Mouse (Mus musculus): ENCODE data around the gene Ppara. TPM values are rescaled to one million over a fixed set of nuclear protein-coding genes. Genes with fewer than 3 reads are reported as not detected.
A peak's percentile ranks its signal among the peaks of the same experiment; 100 is the strongest.

The Ppara gene
- polyA plus RNA-seq, 1 experiment from 2014 or later = 4.9 TPM

DNA sequence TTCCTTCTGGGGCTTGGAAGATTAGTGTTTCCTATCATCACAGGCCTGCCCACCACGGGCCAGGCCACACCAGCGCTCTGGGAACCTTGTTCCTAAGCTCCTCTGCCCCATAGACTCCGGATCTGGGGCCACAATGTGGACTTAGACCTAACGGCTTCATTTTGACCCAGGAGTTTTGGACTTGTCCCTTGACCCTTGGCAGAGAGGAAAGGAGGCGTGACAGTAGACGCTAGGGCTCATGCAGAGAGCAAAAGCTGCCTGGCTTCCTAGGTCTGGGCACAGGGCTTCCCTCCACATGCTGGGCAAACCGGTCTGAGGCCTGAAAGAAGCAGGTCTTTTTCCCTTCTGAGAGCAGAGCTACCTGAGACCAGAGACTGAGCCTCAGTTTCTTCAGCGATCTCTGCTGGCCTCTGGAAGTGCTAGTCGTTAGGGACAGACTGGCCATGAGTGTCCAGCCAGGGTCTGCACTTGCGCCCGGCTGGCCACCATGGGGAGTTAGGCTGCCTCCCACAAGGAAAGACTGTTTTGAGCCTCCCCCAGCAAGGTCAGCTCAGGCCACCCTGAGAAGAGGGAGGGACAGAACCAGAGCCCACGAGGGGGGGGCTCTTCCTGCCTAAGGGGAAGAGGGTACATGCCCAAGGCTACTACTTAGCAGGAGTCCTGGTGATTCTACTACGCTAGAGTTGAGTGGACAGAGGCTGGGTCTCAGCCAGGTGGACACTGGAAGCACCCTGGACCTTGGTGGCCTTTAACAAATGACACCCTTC is 29.0 kb upstream of the Ppara start:
- WGBS = 69% methylated on average over 13 of the region's 13 CpGs

DNA sequence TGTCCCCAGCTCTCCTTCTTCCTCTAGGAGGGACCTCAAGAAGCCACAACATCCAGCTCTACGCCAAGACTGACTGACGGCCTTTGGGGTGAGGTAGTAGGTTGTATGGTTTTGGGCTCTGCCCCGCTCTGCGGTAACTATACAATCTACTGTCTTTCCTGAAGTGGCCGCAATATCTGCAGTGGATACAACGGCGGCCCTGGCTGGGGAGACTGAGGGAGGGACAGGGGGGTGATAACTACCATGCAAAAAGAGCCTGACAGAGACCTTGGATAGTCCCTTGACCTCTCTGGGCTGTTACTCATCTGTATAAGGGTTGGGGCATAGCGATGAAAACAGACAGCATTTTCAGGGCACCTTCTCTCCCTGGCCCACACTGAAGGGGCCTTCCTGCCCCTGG is 28.3 kb upstream of the Ppara start:
- H3K9ac ChIP-seq = no peak overlapping the region
- ATAC-seq (ENCODE audit: borderline replicate concordance, extremely low read depth, low FRiP score, low TSS enrichment) = no peak
- no peak overlapping the region for H3K4me3 ChIP-seq
- H3K4me2 ChIP-seq = no peak overlapping the region
- peaks cover 16% of the 10 kb centered on the region for H3K4me1 ChIP-seq
- 85% methylated on average over 8 of the region's 8 CpGs for WGBS
- H3K27ac ChIP-seq = no peak overlapping the region
- no peaks in the 10 kb centered on the region for H3K9me3 ChIP-seq
- peaks cover 63% of the 10 kb centered on the region for H3K36me3 ChIP-seq
- no peaks in the 10 kb centered on the region for H3K27me3 ChIP-seq

More for the DNA sequence above, 29.0 kb upstream of the Ppara start:
- Histone ChIP-seq H3K4me1 (peaks cover 16% of the 10 kb centered on the region), H3K27me3 (no peaks in the 10 kb centered on the region), H3K36me3 (peaks cover 71% of the 10 kb centered on the region), H3K4me2 (no peak overlapping the region), H3K9ac (no peak overlapping the region), H3K27ac (no peak overlapping the region), H3K4me3 (no peak overlapping the region), H3K9me3 (no peaks in the 10 kb centered on the region)
- ATAC-seq (ENCODE audit: borderline replicate concordance, extremely low read depth, low FRiP score, low TSS enrichment) = no peak

DNA sequence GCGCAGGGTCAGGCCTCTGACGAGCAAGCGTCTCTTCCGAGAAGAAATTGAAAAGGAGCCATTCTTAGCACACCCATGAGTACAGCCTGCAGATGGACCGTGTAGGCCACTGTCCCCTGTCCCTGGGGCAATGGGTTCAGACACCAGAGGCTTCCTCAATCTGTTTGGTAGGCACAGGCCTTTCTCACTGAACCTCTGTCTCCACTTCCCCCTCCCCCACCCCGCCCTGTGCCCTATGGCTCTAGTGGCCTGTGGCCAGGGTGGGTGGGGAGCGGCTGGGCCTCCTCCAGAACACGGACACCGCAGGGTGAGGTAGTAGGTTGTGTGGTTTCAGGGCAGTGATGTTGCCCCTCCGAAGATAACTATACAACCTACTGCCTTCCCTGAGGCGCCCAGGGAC is 27.8 kb upstream of the Ppara start:
- Histone ChIP-seq H3K4me2 (no peak overlapping the region), H3K9me3 (no peaks in the 10 kb centered on the region), H3K4me1 (peaks cover 16% of the 10 kb centered on the region), H3K27ac (no peak overlapping the region), H3K27me3 (no peaks in the 10 kb centered on the region), H3K36me3 (peaks cover 58% of the 10 kb centered on the region), H3K9ac (no peak overlapping the region), H3K4me3 (no peak overlapping the region)
- 87% methylated on average over 11 of the region's 11 CpGs for WGBS
- no peak for ATAC-seq (ENCODE audit: borderline replicate concordance, extremely low read depth, low FRiP score, low TSS enrichment)

DNA sequence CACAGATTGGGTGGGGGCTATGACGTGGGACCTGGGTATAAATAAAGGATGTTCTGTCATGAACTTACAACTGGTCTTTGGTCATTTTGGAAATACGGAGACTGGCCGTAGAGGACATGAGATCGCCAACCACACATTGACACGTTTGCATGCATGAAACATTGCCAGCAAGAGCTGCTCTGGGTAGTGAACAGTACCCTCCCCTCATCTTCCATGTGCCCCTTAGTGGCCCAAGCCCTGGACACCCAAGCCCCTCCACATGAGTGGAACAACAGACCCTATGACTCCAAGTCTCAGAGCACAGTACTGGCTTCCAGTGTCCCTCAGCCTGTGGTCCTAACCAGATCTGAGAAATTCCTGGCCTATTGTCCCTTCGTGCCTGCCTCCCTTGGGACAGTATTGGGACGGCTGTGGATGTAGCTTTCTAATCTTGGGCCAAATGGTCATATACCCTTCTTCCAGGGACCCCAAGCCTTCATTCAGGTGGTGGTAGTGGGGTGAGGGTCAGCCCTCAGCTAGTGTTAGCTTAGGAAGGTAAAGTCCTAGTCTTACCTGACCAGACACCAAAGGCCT is 27.2 kb upstream of the Ppara start:
- no peak for ATAC-seq (ENCODE audit: borderline replicate concordance, extremely low read depth, low FRiP score, low TSS enrichment)
- peaks cover 13% of the 10 kb centered on the region for H3K4me1 ChIP-seq
- no peak overlapping the region for H3K4me3 ChIP-seq
- 87% methylated on average over 7 of the region's 7 CpGs for WGBS
- no peak overlapping the region for H3K9ac ChIP-seq
- no peaks in the 10 kb centered on the region for H3K9me3 ChIP-seq
- no peak overlapping the region for H3K4me2 ChIP-seq
- peaks cover 53% of the 10 kb centered on the region for H3K36me3 ChIP-seq
- no peaks in the 10 kb centered on the region for H3K27me3 ChIP-seq
- no peak overlapping the region for H3K27ac ChIP-seq

DNA sequence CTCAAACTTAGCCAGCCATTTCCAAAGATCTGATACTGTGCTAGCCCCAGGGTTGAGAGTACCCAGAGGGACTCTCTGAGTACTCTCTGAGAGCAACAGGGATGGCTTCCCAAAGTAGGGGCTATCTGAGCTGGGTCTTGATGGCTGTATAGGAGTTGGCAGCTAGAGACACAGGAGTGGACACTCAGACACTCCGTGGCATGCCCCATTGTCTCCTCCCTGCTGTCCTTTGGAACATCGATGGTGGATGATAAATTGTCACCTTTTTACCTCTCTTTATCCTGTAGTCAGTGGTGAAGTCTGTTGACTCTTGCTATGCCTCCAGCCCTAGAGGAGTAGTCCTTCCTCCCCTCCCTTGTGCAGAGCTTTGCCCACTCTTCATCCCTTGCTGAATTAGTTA is 26.6 kb upstream of the Ppara start:
- H3K27me3 ChIP-seq = no peaks in the 10 kb centered on the region
- H3K27ac ChIP-seq = no peak overlapping the region
- peaks cover 46% of the 10 kb centered on the region for H3K36me3 ChIP-seq
- ATAC-seq (ENCODE audit: borderline replicate concordance, extremely low read depth, low FRiP score, low TSS enrichment) = no peak
- H3K4me2 ChIP-seq = no peak overlapping the region
- no peaks in the 10 kb centered on the region for H3K9me3 ChIP-seq
- no peak overlapping the region for H3K4me3 ChIP-seq
- H3K9ac ChIP-seq = no peak overlapping the region
- 67% methylated on average over 2 of the region's 2 CpGs for WGBS
- H3K4me1 ChIP-seq = peaks cover 10% of the 10 kb centered on the region

DNA sequence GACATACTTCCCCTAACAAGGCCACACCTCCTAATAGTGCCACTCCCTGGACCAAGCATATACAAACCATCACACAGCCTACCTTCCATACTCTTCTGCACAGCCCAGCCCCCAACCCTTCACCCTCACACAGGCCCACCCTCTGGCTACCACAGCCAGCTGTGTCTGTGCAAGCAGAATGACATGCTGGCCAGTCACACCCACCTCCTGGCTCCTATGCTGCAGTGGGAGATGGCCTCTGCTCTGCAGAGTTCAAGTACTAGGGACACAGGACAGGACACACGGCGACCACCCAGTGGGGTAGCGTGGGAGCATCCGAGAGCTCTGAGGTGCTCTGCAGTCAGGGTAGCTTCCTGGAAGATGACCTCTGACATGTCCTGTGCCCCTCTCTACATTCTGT is 25.9 kb upstream of the Ppara start:
- Histone ChIP-seq H3K9me3 (no peaks in the 10 kb centered on the region), H3K27me3 (no peaks in the 10 kb centered on the region), H3K27ac (no peak overlapping the region), H3K4me3 (no peak overlapping the region), H3K36me3 (peaks cover 40% of the 10 kb centered on the region), H3K4me2 (no peak overlapping the region), H3K9ac (no peak overlapping the region), H3K4me1 (peaks cover 10% of the 10 kb centered on the region)
- 79% methylated on average over 4 of the region's 4 CpGs for WGBS
- ATAC-seq (ENCODE audit: borderline replicate concordance, extremely low read depth, low FRiP score, low TSS enrichment) = peak; percentile 28; the same call in 1 of the 2 replicates

DNA sequence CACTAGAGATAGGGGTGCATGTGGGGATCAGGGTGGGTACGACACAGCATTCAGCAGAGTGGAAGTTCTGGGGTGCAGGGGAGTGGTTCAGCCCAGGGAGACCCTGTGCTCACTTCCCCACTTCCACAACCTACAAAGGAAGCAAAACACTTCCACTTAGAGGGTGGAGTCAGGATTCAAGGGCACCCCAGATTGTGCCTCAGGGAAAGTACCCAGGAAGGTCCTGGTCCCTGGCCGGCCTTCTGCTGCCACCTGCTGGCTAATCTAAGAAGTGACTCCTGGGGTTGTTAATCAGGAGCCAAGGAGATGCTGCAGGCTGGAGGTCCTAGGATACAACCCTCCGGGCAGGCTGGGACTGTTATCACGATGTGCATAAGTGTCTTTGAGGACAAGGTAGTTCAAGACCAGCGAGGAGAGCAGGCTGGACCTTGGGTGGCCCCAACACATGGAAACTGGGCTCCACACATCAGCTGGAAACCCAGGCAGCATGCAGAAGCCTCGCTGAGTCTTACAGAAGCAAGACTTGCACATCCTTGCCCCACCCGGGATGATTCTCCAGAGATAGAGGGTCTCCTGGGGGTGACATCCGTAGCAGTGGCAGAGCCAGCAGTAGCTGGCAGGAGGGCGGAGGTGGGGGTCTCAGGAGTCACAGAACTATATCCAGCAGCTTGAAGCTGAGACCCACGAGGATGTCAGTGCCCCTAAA is 25.4 kb upstream of the Ppara start:
- H3K9me3 ChIP-seq = no peaks in the 10 kb centered on the region
- H3K4me3 ChIP-seq = no peak overlapping the region
- H3K27ac ChIP-seq = no peak overlapping the region
- ATAC-seq (ENCODE audit: borderline replicate concordance, extremely low read depth, low FRiP score, low TSS enrichment) = peak; percentile 17
- H3K4me2 ChIP-seq = no peak overlapping the region
- peaks cover 34% of the 10 kb centered on the region for H3K36me3 ChIP-seq
- H3K9ac ChIP-seq = no peak overlapping the region
- 30% methylated on average over 10 of the region's 10 CpGs for WGBS
- H3K27me3 ChIP-seq = no peaks in the 10 kb centered on the region
- H3K4me1 ChIP-seq = peaks cover 10% of the 10 kb centered on the region

DNA sequence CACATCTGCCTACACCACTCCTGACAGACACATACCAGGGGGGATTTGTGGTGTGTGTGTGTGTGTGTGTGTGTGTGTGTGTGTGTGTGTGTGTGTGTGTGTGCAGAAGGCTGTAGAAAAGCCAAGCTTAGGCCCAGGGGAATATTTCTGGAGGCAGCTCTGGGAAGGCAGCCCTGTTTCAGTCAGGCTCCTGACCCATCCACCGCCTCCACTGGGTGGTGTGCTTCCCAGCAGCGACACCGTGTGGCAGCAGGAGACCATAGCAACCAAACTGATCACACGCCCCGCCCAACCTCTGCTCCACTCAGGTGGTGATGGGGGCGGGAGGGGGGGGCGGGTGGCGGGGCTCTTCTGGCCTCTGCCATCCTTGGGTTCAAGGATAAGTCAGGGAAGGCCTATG is 24.6 kb upstream of the Ppara start:
- Histone ChIP-seq H3K4me1 (peaks cover 10% of the 10 kb centered on the region), H3K4me2 (no peak overlapping the region), H3K27ac (0 out of 2 replicates have a peak overlapping the region, but pooled peaks have one; percentile 41), H3K4me3 (no peak overlapping the region), H3K36me3 (peaks cover 26% of the 10 kb centered on the region), H3K9me3 (no peaks in the 10 kb centered on the region), H3K9ac (no peak overlapping the region), H3K27me3 (no peaks in the 10 kb centered on the region)
- whole genome bisulfite sequencing = 0% methylated on average over 4 of the region's 8 CpGs
- ATAC-seq (ENCODE audit: borderline replicate concordance, extremely low read depth, low FRiP score, low TSS enrichment) = peak; percentile 35; the same call in 1 of the 2 replicates

DNA sequence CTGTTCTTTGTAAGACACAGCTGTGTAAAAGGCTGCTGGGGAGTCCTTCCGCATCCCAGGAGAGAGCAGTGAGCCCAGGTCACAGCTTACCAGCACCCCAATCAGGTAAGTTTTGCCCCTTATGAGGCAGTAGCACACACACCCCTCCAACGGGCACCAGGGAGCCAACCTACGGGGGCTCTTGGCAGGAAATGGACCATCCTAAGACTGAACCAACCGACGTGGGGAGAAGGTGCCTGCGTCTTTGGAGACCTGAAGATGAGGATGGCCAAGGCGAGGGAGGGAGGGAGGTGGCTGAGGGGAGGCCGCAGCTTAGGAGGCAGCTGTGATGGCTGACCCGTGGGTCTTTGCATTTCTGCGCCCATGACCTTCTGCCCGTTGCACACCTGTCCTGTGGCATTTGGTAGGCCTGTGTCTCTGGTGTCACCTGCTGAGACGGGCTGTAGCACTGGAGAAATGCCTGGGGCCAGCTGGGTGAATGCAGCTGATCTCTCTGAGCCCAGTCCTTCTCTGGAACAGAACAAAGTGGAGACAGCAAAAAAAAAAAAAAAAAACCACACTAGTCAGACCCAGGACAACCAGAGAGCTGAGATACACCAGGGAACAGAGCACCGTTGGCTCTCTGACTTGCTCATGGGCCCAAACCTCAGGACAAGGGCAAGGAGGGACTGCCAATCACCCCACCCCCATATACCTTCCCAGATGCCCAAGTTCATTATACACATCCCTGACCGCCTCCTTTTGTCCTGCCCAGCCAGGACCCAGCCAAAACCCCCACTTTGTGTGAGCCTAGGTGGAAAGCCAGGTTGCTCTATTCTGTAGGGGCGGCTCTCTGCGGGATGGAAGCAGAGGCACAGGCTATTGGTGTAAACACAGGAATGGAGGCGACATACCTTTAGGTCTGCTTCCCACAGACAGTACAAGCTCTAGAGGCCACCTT is 23.9 kb upstream of the Ppara start:
- H3K4me1 ChIP-seq = peaks cover 10% of the 10 kb centered on the region
- no peak overlapping the region for H3K27ac ChIP-seq
- 74% methylated on average over 17 of the region's 17 CpGs for WGBS
- H3K4me2 ChIP-seq = no peak overlapping the region
- H3K4me3 ChIP-seq = no peak overlapping the region
- no peaks in the 10 kb centered on the region for H3K9me3 ChIP-seq
- H3K27me3 ChIP-seq = no peaks in the 10 kb centered on the region
- ATAC-seq (ENCODE audit: borderline replicate concordance, extremely low read depth, low FRiP score, low TSS enrichment) = no peak
- no peak overlapping the region for H3K9ac ChIP-seq
- peaks cover 19% of the 10 kb centered on the region; the same call in 1 of the 2 replicates for H3K36me3 ChIP-seq

DNA sequence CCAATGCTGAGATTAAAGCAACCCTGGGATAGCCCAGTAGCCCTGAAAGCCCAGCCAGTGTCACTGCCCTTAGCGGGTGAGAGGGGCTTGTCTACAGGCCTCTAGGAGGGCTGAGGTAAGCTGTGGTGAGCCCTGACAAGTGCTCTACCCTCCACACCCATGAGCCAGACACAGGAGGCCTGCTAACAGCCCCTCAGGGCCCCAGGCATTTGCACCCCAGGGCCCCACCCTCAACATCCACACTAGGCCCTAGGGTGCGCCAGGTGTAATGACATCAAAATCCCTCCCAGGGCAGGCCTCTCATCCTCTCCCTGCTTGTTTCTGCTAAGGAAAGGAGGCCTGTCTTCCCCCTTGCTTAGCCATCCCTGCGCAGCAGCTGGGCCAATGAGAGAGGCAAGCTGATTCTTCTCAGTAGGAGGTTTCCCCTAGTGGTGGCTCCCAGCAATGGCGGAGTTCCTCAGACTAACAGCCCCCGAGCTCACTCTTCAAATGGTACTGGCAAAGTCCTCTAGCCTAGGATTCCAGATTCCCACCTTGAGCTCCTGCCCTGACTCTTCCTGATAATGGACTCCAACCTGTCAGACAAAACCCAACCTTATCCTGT is 22.1 kb upstream of the Ppara start:
- Histone ChIP-seq H3K9me3 (no peaks in the 10 kb centered on the region), H3K4me3 (no peak overlapping the region), H3K9ac (no peak overlapping the region), H3K4me2 (no peak overlapping the region), H3K27ac (no peak overlapping the region), H3K36me3 (peaks cover 2% of the 10 kb centered on the region; the same call in 1 of the 2 replicates), H3K4me1 (peaks cover 10% of the 10 kb centered on the region), H3K27me3 (no peaks in the 10 kb centered on the region)
- WGBS = 36% methylated on average over 5 of the region's 5 CpGs
- no peak for ATAC-seq (ENCODE audit: borderline replicate concordance, extremely low read depth, low FRiP score, low TSS enrichment)

DNA sequence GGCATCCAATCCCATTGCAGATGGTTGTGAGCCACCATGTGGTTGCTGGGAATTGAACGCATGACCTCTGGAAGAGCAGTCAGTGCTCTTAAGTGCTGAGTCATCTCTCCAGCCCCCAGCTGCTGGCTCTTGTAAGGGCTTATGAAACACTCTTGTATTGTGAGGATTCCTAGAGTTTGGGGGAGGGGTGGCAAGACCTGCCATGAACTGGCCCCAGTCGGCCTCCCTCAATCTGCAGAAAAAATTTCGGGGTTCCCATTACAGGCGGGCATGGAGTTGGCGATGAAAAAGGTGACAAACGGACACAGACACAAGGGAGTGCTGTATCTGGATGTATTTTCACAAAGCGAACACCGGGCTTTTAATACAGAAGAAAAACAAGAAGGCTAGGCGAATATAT is 21.4 kb upstream of the Ppara start:
- 86% methylated on average over 9 of the region's 9 CpGs for WGBS
- Histone ChIP-seq H3K9ac (no peak overlapping the region), H3K27me3 (no peaks in the 10 kb centered on the region), H3K27ac (no peak overlapping the region), H3K4me1 (peaks cover 10% of the 10 kb centered on the region), H3K4me3 (no peak overlapping the region), H3K9me3 (no peaks in the 10 kb centered on the region), H3K36me3 (no peaks in the 10 kb centered on the region), H3K4me2 (no peak overlapping the region)
- no peak for ATAC-seq (ENCODE audit: borderline replicate concordance, extremely low read depth, low FRiP score, low TSS enrichment)

All from lung, embryonic 15.5 days (tissue).